Mouse (Mus musculus) liver, embryonic 14.5 days (tissue): ENCODE data around the gene Tmem86b.

Source experiments
- CTCF ChIP-seq: IDR thresholded peaks from 2 replicates; pipeline ENCODE4 v1.5.1; 2016; ENCODE audit warnings: antibody characterized with exemption, low read depth, control low read depth
- EP300 ChIP-seq: IDR thresholded peaks from 2 replicates; pipeline ENCODE4 v1.6.1; 2016; ENCODE audit warnings: antibody characterized with exemption, low read depth

GRCm38 (mm10) chr7:4636179-4636578 lies 5.0 kb upstream of the Tmem86b start:
- TF ChIP-seq CTCF (no peak), EP300 (no peak)
